Mouse (Mus musculus) midbrain, embryonic 10.5 days (tissue): ENCODE results near the gene Slc38a9. TPM values are rescaled to one million over a fixed set of nuclear protein-coding genes. Genes with fewer than 3 reads are reported as not detected.
A peak's percentile ranks its signal among the peaks of the same experiment; 100 is the strongest.
"Not testable (repeated sequence)": the region's sequence is repeated elsewhere in the genome, so short reads cannot be mapped to it uniquely, and the experiment has no call there.

ENCODE experiments used
- DNase-seq: peaks from one replicate; pipeline ENCODE4 v3.0.0-alpha.2; 2017; ENCODE audit warnings: low spot score
- H3K27ac ChIP-seq: fragments of 300-500 bp; sonication (generic); replicated peaks from 2 replicates; pipeline ENCODE4 v1.5.1; 2016; ENCODE audit warnings: mild to moderate bottlenecking
- H3K27me3 ChIP-seq: fragments of 300-500 bp; sonication (generic); 2 replicates; pipeline ENCODE4 v1.6.1; 2016; ENCODE audit warnings: low read depth, mild to moderate bottlenecking; ENCODE audit not compliant: poor library complexity, severe bottlenecking
- H3K36me3 ChIP-seq: fragments of 300-500 bp; sonication (generic); 2 replicates; pipeline ENCODE4 v1.6.1; 2016; ENCODE audit warnings: mild to moderate bottlenecking, moderate library complexity
- H3K4me1 ChIP-seq: fragments of 300-500 bp; sonication (generic); 2 replicates; pipeline ENCODE4 v1.6.1; 2016
- H3K4me3 ChIP-seq: fragments of 300-500 bp; sonication (generic); 2 replicates; pipeline ENCODE4 v1.5.1; 2016; ENCODE audit warnings: mild to moderate bottlenecking, moderate library complexity
- H3K9me3 ChIP-seq: fragments of 300-500 bp; sonication (generic); replicated peaks from 2 replicates; pipeline ENCODE4 v1.6.1; 2016; ENCODE audit warnings: mild to moderate bottlenecking
- WGBS: fragments of 180-500 bp; shearing (Covaris S2); methylation state at CpG from one replicate; pipeline ENCODE4 v1.1.7; 2016; 5-methylcytosine and 5-hydroxymethylcytosine counted together
- polyA plus RNA-seq: library from polyadenylated mRNA; unstranded; fragments of >200 nt; fragmentation: Nextera tagmentation; extraction: Ambion mirVana; gene quantifications from 2 replicates; pipeline ENCODE4 v1.2.1, GENCODE M21; 2016

The Slc38a9 gene
- polyA plus RNA-seq, 1 experiment from 2014 or later, result 15.5 TPM

DNA sequence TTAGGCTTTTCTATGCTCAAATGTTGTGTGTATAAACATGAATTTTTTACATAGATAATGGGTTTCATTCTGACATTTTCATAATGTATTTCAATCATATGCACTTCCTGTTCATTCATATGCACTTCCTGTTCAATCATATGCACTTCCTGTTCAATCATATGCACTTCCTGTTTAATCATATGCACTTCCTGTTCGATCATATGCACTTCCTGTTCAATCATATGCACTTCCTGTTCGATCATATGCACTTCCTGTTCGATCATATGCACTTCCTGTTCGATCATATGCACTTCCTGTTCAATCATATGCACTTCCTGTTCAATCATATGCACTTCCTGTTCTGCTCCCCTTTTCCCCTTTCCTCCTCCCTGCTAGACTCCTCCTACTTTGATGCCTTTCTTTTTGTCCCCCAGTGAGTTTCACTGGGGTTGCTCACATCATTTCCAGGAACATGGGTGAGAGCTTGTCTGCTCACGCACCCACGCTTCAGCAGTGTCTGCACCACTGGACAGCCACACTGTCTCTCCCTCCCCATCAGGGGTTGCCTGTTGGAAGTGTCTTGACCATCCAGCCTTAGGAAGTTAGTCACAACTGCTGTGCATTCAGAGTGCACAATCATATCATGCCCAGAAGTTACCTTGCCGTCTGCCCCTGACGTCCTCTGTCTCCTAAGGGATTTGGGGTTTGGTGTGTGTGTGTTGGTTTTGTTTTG is 35.1 kb downstream of the Slc38a9 start:
- WGBS, result 94% methylated on average over 8 of the region's 8 CpGs
- Histone ChIP-seq H3K27ac (no peak overlapping the region), H3K27me3 (no peaks in the 10 kb centered on the region), H3K4me3 (no peak overlapping the region), H3K4me1 (0 out of 2 replicates have a peak, but pooled peaks cover 2% of the 10 kb centered on the region), H3K36me3 (peaks cover 26% of the 10 kb centered on the region), H3K9me3 (peaks cover 6% of the 10 kb centered on the region)
- no peak for DNase-seq

DNA sequence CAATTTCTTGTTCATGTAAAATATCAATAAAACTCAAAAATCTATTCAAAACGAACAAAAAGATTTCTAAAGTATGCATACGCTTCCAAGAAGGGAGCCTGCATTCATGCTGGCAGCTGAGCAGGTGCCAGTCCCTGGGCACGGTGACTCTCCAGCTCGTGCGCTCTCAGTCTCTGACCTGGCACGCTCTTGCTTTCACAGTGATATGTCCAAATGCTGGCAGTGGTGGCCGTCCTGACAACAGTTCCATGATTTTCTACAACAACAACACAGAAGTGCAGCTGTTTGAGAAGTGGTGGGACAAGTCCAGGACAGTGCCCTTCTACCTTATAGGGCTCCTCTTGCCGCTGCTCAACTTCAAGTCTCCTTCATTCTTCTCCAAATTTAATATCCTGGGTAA is 40.7 kb downstream of the Slc38a9 start:
- no peak for DNase-seq
- H3K9me3 ChIP-seq, result no peaks in the 10 kb centered on the region
- no peaks in the 10 kb centered on the region for H3K27me3 ChIP-seq
- H3K4me1 ChIP-seq, result no peaks in the 10 kb centered on the region
- H3K27ac ChIP-seq, result no peak overlapping the region
- WGBS, result 90% methylated on average over 8 of the region's 8 CpGs
- peaks cover 18% of the 10 kb centered on the region for H3K36me3 ChIP-seq
- no peak overlapping the region for H3K4me3 ChIP-seq

DNA sequence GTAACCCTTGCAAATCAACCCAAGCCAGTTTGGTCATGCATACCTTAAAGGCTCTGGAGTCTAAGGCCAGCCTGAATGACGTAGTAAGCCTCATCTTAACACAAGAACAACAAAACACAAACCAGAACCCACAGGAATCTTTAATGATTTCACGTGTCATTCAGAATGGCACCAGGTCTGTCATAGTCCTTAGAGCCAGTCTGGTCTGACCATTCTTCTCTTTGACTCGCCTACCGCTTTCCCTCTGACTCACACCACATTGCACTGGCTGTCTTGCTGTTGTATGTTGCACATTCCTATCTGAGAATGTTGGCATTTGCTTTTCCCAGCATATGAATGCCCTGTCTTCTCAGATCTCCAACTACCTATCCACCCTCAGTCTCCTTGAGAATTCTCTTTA is 45.8 kb downstream of the Slc38a9 start:
- 0 out of 2 replicates have a peak, but pooled peaks cover 2% of the 10 kb centered on the region for H3K36me3 ChIP-seq
- 92% methylated on average over 4 of the region's 4 CpGs for whole genome bisulfite sequencing
- H3K27me3 ChIP-seq, result no peaks in the 10 kb centered on the region
- H3K27ac ChIP-seq, result no peak overlapping the region
- H3K9me3 ChIP-seq, result no peaks in the 10 kb centered on the region
- no peak for DNase-seq
- H3K4me1 ChIP-seq, result no peaks in the 10 kb centered on the region
- no peak overlapping the region for H3K4me3 ChIP-seq

DNA sequence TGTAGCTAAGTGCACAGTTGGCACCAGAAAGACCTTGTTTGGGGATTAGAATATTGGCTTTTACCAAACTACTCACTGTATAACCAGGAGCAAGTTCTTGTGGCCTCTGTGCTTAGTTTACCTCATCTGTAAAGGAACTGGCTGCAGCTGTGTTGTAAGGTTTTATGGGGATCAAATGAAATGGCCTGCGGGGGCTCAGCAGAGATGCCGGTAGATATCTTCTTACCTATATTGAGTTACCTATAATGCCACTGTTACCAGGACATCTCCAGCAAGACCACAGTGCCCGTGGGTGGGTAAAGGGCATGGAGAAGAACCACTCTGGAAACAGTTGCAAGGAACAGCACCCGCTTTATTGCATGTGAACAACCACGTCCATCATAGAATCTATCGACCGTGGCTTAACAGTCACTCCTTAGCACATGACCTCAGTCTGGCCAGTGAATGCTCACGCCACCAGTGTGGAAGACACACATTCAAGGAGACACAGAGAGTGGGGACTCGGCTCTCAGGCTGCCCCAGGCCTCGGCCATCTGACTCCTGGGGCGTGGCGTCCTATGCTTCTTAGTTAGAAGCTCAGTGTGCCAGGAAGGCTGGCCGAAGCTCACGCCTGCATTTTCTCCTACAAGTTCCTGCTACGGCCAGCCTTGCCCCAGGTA is 59.7 kb downstream of the Slc38a9 start:
- DNase-seq, result no peak
- WGBS, result 93% methylated on average over 15 of the region's 15 CpGs
- H3K27me3 ChIP-seq, result no peaks in the 10 kb centered on the region
- H3K4me3 ChIP-seq, result no peak overlapping the region
- H3K27ac ChIP-seq, result no peak overlapping the region; the same call in 1 of the 2 replicates
- peaks cover 8% of the 10 kb centered on the region for H3K36me3 ChIP-seq
- peaks cover 27% of the 10 kb centered on the region for H3K4me1 ChIP-seq
- H3K9me3 ChIP-seq, result no peaks in the 10 kb centered on the region

DNA sequence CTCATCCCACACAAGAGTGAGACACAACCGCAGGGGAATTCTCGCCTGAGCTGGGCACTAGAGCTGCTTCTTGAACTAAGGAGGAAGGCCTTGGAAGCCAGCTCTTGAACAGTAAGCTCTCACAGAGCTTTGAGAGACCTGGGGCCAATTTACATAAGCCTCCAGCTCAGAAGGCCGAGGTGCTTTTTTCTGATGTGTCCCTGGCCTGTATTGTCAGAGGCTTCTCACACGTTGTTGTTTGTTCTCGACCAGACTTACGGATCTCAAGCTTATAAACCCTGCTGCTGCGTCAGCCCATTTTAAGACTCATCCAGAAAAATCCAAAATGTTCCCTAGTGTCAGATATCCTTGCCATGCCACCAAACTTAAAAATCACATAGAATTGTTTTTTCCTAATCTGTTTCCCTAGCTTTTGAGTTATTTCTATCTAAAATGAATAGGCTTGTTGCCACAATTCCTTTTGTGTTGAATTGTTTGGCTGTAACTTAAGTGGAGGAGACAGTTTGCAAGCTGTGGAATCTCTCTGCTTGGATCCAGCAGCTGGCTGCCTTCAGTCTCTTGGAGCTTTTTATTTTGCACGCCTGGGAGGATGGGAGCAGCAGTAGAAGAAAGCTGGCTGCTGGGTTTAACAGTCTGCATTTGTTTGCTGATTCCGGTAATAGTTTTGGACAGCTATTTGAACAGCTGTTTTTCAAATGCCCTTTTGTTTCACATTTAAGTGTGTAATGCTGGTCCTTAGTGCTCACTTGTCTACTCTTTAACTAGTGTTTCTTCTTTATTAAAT is 61.6 kb downstream of the Slc38a9 start:
- 22% methylated on average over 9 of the region's 9 CpGs for whole genome bisulfite sequencing
- Histone ChIP-seq H3K4me3 (no peak overlapping the region), H3K4me1 (peaks cover 27% of the 10 kb centered on the region), H3K36me3 (peaks cover 8% of the 10 kb centered on the region), H3K27me3 (no peaks in the 10 kb centered on the region), H3K9me3 (no peaks in the 10 kb centered on the region), H3K27ac (peak overlapping the region; percentile 67)
- DNase-seq, result peak; percentile 19

DNA sequence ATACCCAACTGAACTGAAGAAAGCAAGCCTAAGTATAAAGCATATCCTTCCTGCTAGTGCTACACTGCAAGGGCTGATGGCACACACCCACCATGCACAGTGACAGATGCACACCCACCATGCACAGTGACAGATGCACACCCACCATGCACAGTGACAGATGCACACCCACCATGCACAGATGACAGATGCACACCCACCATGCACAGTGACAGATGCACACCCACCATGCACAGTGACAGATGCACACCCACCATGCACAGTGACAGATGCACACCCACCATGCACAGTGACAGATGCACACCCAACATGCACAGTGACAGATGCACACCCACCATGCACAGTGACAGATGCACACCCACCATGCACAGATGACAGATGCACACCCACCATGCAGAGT is 63.7 kb downstream of the Slc38a9 start:
- H3K9me3 ChIP-seq, DNase-seq, H3K27ac ChIP-seq, H3K27me3 ChIP-seq, H3K4me3 ChIP-seq, H3K36me3 ChIP-seq: not testable (repeated sequence)
- peaks cover 27% of the 10 kb centered on the region for H3K4me1 ChIP-seq

DNA sequence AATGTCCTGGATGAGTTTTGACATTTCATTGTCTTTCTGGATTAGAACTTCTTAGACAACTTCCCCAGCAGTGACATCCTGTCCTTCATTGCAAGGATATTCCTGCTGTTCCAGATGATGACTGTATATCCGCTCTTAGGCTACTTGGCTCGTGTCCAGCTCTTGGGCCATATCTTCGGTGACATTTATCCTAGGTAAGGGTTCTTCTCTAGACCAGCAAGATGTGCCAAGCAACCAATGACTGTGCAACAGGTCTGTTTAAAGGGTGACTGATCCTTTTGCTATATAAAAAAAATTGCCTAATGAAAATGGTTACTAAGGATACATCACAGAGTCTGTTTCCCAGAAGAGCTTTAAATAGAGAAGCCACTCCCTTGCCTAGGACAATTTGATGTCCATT is 65.5 kb downstream of the Slc38a9 start:
- no peaks in the 10 kb centered on the region; the same call in 1 of the 2 replicates for H3K9me3 ChIP-seq
- no peak for DNase-seq
- 89% methylated on average over 3 of the region's 3 CpGs for WGBS
- H3K4me3 ChIP-seq, result no peak overlapping the region
- peaks cover 10% of the 10 kb centered on the region for H3K36me3 ChIP-seq
- H3K27ac ChIP-seq, result no peak overlapping the region
- no peaks in the 10 kb centered on the region for H3K27me3 ChIP-seq
- H3K4me1 ChIP-seq, result peaks cover 27% of the 10 kb centered on the region

DNA sequence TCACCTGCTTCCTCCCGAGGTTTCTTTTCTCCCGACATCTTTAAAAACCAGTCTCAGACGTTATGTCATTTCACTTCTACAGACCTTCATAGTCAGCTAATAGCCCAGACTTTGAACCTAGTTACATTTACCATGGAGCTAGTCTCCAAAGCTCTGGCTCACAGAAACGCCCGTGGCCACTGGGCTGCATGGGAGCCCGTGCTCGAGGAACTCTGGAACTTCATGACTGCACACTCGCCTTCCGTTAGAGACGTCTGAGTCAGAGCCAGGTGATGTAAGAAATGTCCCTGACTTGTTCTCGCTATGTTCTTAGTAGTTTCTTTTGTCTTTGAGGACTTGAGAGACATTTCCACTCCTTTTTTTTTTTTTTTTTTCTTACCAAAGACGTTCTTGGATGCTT is 72.8 kb downstream of the Slc38a9 start:
- peaks cover 12% of the 10 kb centered on the region for H3K36me3 ChIP-seq
- H3K27me3 ChIP-seq, result no peaks in the 10 kb centered on the region
- H3K9me3 ChIP-seq, result no peaks in the 10 kb centered on the region; the same call in 1 of the 2 replicates
- no peak overlapping the region for H3K4me3 ChIP-seq
- no peak for DNase-seq
- no peaks in the 10 kb centered on the region; the same call in 1 of the 2 replicates for H3K4me1 ChIP-seq
- 92% methylated on average over 12 of the region's 12 CpGs for WGBS
- no peak overlapping the region for H3K27ac ChIP-seq

DNA sequence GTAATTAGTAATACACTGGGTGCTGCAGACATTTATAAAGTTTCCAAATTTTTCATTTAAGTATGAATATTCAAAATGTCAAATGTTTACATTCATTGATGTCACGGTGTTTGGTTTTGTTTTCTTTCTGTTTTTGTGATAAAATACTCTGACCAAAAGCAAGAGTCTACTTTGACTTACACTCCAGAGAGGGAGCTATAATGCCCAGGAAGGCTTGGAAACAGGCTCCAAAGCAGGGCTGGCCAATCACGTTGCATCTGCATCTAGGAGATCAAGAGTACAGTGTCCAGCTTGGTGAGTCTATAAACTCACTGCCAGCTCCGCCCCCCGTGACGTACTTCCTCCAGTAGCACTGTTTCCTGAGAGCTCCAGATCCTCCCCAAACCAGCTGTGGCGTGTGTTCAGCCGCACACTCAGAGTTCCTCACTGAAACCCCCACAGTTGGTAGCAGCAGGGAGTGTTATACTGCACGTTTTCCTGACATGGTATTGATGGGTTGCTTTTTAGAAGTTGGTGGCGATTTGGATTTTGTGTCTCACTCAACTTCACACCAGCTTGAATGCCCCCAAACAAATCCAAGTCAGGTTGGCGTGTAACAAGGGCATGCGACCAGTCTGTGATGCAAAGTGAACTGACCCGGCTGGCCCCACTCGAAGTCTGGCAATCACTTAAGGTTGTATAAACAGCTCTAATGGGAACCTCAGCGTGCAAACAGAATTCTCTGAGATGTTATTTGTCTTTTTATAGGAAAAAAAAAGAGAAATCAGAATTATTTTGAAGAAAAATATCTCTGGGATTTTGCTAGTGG is 74.6 kb downstream of the Slc38a9 start:
- no peaks in the 10 kb centered on the region for H3K27me3 ChIP-seq
- H3K36me3 ChIP-seq, result peaks cover 7% of the 10 kb centered on the region; the same call in 1 of the 2 replicates
- H3K9me3 ChIP-seq, result no peaks in the 10 kb centered on the region; the same call in 1 of the 2 replicates
- 81% methylated on average over 14 of the region's 14 CpGs for WGBS
- no peaks in the 10 kb centered on the region; the same call in 1 of the 2 replicates for H3K4me1 ChIP-seq
- H3K4me3 ChIP-seq, result no peak overlapping the region
- no peak for DNase-seq
- H3K27ac ChIP-seq, result no peak overlapping the region

DNA sequence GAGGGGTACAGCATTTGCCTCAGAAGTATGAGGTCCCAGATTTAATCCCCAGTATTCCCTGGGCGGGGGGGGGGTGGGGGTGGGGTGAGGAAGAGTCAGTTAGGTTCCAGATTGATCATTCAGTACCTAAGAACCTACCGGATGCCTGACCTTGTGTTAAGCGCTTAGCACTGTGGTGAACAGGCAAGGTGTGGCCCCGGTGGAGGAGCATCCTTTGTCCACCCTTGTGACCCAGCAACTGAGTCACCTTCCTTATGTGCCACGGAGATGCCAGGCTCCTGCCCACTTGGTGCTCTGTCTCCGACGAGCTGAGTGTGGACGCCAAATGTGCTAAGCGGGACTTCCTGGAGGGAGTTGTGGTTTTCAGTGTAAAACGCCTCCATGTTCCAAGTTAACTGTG is 75.9 kb downstream of the Slc38a9 start:
- no peak overlapping the region for H3K27ac ChIP-seq
- H3K4me3 ChIP-seq, result no peak overlapping the region
- no peaks in the 10 kb centered on the region; the same call in 1 of the 2 replicates for H3K4me1 ChIP-seq
- H3K9me3 ChIP-seq, result no peaks in the 10 kb centered on the region
- H3K27me3 ChIP-seq, result no peaks in the 10 kb centered on the region
- H3K36me3 ChIP-seq, result peaks cover 2% of the 10 kb centered on the region; the same call in 1 of the 2 replicates
- DNase-seq, result no peak
- 87% methylated on average over 10 of the region's 10 CpGs for WGBS

DNA sequence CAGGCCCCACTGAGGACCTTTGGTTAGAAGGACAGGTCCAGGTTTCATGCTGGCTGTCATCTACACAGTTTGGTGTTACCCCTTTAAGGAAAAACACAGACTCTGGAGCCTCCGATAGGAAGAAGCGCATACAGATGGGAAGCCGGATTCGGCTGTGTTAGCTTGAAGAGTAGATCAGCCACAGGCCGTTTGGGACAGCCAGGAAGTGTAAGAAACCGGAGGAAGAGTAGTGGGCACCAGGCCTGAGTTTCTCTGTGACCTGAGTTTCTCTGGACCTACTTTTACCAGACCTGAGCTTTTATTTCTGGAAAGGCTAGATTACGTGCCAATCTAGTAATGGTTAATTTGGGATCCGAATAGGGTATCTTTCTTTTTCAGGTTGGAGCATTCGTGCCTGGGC is 76.6 kb downstream of the Slc38a9 start:
- no peaks in the 10 kb centered on the region; the same call in 1 of the 2 replicates for H3K4me1 ChIP-seq
- WGBS, result 86% methylated on average over 9 of the region's 9 CpGs
- DNase-seq, result no peak
- no peak overlapping the region for H3K27ac ChIP-seq
- no peaks in the 10 kb centered on the region for H3K9me3 ChIP-seq
- H3K4me3 ChIP-seq, result no peak overlapping the region
- H3K36me3 ChIP-seq, result 0 out of 2 replicates have a peak, but pooled peaks cover under 1% of the 10 kb centered on the region
- H3K27me3 ChIP-seq, result no peaks in the 10 kb centered on the region

DNA sequence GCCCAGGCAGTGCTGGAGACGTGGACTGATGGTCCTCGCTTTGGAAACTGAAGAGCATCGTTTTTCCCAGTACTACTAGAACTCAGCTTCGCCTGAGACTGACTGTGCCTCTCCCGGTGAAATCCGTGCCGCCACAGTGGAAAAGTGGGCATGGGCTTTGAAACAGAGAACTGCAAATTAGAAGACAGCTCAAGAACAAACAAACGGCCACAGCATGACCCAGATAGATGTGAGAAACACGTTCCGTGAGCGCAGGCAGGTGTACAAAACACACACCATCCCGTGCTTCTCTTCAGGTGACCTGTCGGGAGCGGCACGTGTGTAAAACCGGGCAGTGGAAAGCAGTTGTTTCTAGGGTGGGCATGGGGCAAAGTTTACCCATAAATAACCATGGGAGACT is 77.5 kb downstream of the Slc38a9 start:
- DNase-seq, result no peak
- H3K9me3 ChIP-seq, result no peaks in the 10 kb centered on the region
- no peaks in the 10 kb centered on the region for H3K27me3 ChIP-seq
- no peaks in the 10 kb centered on the region for H3K36me3 ChIP-seq
- no peaks in the 10 kb centered on the region; the same call in 1 of the 2 replicates for H3K4me1 ChIP-seq
- H3K4me3 ChIP-seq, result no peak overlapping the region
- H3K27ac ChIP-seq, result no peak overlapping the region
- 89% methylated on average over 16 of the region's 16 CpGs for WGBS
